Mouse (Mus musculus): ENCODE measurements at regions not wholly inside any gene's neighbourhood (a gene's known extent, or its start where the extent isn't known, plus 50 kb on each side); places are given as distances from the start of the nearest gene placed in this dataset.

DNA sequence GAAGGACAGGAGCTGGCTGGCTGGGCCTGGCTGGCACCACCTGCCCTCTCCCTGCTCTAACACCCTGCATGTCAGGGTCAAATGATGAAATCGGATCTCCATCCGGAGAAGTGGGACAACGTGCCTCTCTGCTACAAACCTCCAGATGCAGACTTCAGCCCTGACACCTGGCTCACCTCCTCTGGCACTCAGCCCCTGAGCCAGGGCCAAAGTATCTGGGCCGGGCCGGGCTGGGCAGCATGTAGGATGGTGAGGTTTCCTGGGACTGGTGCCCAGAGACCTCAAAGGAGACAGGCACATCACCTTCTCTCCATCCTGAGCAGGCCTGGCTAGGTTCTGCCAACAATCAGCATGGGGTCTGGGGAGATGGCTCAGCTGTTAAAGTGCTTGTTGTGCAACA, 113.5 kb downstream of the Tfcp2l1 start:
- no peak for DNase-seq (ENCODE audit: low spot score)

DNA sequence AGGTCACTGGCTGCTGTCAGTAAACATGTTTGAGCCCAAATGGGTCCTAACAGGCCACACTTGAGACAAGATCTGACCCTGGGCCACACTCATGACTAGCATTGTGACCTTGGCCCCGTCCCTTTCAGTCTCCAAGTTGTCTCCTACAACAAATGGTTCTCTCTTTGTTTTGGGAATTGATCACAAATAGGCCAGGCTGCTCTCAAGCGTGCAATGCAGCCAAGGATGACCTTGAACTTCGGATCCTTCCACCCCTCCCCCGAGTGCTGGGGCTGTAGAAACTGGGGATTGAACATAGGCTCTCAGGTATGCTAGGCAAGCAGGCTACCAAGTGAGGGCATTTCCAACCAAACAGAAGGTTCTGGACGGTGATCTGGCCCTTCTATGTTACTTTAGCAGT, 120.5 kb downstream of the Tfcp2l1 start:
- no peak for DNase-seq (ENCODE audit: low spot score)

DNA sequence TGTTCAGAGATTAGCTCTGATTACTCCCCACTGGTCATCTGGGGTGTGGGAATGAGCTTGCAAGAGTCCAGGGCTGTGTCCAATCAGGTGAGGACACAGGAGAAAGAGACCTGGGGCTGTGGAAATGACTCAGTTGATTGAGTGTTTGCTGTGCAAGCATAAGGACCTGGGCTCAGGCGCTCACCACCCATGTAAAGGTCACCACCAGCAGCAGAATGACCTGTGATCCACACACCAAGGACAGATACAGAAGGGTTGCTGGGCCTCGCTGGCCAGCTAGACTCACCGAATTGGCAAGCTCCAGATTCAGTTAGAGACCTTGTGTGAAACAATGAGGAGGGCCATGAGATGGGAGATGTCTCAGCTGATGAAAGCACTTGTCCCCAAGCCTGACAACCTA, 125.1 kb downstream of the Tfcp2l1 start:
- no peak for DNase-seq (ENCODE audit: low spot score)

DNA sequence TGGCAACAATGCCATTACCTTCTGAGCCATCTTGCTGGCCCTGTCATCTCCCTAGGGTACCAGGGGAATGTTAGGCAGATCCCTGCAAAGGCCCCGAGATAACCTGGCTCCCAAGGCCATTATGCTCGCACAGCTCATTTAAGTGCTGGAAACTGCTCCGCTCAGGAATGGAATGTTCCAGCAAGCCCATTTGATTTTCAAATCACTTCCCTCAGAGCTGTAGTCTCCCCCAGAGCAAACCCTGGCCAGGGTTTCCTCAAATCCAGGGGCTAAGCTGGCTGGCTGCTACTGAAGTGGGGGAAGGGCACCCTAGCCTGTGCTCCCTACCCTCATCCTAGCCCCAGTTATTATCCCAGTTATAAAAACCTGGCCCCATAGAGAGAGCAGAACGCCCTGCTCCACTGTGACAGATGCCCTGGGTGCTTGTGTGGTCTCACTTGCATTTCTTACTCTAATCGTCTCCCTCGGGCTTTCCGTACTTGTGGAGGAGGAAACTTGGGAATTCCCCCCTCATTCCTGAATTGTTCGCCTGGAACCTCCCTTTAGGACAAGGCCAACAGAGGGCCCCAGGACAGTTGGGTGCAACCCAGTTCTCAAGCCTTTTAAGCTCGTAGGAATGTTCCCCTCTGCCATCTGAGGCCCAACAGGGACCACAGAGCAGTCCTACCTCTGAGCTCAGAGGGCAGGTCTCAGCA, 128.6 kb downstream of the Tfcp2l1 start:
- DNase-seq (ENCODE audit: low spot score): no peak

DNA sequence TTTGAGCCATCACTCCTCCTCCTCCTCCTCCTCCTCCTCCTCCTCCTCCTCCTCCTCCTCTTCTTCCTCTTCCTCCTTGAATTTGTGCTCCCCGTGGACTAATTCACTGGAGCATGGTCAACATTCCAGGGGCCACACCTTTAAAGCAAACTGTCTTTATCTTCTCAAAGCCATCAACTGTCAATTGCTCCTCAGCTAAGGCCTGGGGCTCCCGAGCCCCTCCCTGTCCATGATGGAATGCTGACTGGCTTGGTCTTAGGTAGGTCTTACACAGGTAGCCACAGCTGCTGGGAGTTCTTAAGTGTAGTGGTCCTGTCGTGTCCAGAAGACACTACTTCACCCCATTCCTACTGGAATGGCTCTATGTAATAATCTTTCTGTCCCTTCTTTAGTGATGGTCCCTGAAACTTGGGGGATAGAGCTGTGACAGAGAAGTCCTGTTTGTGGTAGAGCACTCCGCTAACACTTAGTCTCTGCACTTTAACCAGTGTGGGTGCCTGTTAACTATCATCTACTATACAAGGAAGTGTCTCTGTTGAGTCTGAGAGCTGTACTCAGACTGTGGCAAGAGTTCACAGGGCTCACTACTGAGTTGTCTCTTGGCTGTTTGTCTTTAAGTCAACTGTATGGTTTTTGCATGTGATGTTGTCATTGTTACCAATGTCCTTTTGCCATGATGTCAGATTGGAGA, 129.7 kb downstream of the Tfcp2l1 start:
- DNase-seq (ENCODE audit: low spot score): no peak

DNA sequence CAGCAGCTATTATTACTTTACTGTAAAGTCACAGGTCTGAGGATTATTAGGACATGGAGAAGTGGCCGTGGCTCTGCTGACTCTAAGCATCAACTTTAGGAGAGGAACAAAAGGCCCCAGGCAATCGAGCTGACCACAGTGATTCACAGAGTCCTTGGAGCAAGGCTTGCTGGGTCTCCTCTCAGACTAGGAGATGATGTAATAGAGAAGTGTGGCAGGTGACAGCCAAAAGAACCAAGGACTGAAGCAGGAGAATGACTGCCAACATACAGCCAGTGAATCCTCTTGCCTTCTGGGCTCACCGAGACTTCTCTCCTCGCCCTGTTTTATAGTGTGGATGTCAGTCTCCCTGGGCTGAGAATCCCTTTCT, 130.3 kb downstream of the Tfcp2l1 start:
- no peak for DNase-seq (ENCODE audit: low spot score)

DNA sequence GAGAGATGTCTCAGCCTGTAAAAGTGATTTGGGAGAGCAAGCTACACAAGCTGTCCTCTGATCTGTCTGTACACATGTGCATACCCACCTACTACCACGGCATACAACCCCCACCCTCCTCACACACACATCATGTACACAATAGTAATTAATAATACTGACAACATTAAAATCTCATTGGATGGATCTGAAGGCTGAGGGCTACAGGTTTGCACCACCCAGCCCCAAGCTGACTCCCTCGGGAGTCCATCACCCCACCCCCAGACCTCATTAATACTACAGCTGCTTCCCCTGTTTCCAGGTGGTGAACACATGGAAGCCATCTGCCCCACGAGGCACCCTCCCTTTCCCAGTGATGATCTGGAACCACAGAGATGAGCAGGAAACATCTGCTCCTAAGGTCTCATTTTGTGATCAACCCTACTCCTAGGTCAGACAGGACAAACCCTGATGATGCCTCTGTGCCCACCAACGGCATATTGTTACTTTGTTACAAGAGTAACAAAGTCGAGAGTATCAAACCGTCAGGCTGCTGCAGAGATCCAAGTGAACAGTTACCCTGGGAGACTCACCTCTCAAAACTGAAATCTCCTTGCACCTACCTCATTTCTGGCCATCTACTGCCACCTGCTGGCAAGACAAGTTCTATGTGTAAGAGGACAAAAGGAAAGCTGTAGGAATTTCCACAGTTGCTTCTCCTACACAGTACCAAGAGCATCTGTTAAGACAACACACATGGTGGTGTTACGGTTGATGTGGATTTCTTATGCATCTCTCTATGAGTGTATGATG, 131.6 kb downstream of the Tfcp2l1 start:
- DNase-seq (ENCODE audit: low spot score): peak; percentile 36

DNA sequence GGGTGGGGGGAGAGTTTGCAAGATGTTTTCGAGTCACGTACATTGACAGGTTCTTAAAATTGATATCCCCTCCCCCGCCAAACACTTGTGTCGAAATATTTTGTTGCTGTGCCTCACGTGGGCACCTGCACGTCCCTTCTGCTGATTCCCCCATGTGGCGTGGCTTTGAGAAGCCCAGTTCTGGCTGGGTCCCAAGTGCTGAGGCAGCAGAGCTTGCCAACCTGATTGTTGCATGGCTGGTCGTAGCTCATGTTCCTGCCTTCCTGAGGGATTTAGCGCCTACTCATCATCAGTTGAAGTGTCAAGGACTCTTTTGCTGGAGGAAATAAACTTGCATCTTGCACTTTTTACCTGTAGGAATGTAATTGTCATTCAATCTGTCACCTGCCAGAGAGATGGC, 137.8 kb downstream of the Tfcp2l1 start:
- DNase-seq (ENCODE audit: low spot score): no peak

DNA sequence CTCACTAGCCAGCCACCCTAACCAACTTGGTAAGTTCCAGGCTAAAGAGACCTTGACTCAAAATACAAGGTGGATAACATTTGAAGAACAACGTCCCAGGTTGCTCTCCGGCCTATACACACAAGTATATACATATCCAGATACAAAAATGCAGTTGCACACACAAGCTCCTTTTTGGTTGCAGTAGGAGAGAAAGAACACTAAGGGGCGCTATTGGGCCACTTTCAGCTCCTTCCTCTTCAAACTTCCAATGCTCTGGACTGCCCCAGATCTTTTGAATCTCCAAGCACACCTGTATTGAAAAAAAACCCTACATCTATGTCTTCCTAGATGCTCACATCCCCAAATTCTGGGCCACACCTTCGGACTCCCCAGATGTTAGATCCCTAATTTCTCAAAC, 141.1 kb downstream of the Tfcp2l1 start:
- DNase-seq (ENCODE audit: low spot score): no peak

DNA sequence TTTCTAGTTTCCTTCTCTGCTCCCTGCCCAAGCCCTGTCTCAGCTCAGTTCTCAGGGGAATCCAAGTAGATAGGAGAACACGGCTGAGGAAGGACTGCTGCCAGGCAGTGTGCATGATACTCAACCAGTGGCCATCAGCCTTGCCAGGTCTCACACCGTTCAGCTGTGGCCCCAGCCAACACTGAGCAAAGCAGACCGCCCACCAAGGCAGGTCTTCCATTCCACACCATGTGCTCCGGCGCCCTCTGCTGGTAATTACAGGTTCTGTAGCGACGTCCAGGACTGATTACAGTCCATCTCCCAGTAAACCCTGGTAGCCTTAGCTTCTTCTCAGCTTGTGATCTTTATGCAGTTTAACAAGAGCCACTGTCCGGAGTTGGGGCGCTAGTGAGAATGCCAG, 144.5 kb downstream of the Tfcp2l1 start:
- no peak for DNase-seq (ENCODE audit: low spot score)

DNA sequence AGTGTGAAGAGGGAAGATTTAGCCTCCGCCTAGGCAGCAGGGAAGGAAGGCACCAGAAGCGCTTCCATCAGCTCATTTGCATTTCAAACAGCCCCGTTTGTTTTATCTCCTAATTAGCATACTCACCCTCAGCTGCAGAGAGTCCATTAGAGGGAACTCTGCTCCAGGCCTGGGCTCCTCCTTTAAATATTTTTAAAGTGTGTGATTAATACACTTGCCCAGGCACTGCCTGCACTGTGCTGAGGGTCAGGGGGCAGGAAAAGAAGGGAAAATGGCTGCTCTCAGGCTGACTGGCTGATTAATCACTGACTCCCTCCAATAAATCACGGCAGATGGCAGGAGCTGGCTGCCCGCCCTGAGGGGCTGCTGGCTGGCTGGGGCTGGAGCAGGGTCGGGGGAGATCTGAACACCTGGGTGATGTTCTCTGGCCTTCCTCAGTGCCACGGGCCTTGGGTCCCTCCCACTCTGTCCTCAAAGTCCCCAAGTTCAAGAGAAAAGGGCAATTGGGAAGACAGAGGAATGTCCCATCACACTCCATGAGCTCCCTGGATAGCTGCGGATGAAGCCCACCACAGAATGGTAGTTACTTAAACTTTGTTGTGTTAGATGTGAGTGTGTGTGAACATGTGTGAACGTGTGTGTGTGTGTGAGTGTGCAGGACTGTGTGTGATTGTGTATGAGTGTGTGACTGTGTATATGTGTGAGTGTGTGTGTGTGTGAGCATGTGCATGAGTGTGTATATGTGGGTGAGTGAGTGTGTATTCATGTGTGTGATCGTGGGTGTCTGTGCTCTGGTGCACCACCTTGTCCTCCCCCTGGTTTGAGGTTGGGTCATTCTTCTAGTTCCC, 149.1 kb downstream of the Tfcp2l1 start:
- DNase-seq (ENCODE audit: low spot score): no peak

Measured in urinary bladder, postnatal 10 days (tissue).